Mouse (Mus musculus): ENCODE data around the gene Arl13a. TPM values are rescaled to one million over a fixed set of nuclear protein-coding genes. Genes with fewer than 3 reads are reported as not detected.

The Arl13a gene
- polyA plus RNA-seq, 1 experiment from 2014 or later: not detected

GRCm38 (mm10) chrX:134163484-134163883 lies 23.8 kb upstream of the Arl13a start:
- no peak for ATAC-seq (ENCODE audit: insufficient number of reproducible peaks, insufficient read depth, low FRiP score, low read depth)
- H3K27ac ChIP-seq (replicated peaks in 1 of 2; ENCODE audit: control insufficient read depth in 1 of 2, insufficient read depth in 1 of 2, low read depth in 2 of 2, low read length in 2 of 2): no peak overlapping the region
- no peak overlapping the region for H3K9ac ChIP-seq (ENCODE audit: low read length)
- no peaks in the 10 kb centered on the region for H3K36me3 ChIP-seq (ENCODE audit: control insufficient read depth, insufficient read depth, low read length)
- H3K4me2 ChIP-seq (ENCODE audit: low read length): no peak overlapping the region
- WGBS: 54% methylated on average over 4 of the region's 4 CpGs
- H3K9me3 ChIP-seq (ENCODE audit: control insufficient read depth, low read length): no peaks in the 10 kb centered on the region
- H3K4me1 ChIP-seq (ENCODE audit: control insufficient read depth in 2 of 2, insufficient read depth in 2 of 2, low read length in 2 of 2): no peaks in the 10 kb centered on the region
- H3K27me3 ChIP-seq (ENCODE audit: control insufficient read depth, insufficient read depth, low read length): no peaks in the 10 kb centered on the region; the same call in 1 of the 2 replicates
- no peak overlapping the region for H3K4me3 ChIP-seq (ENCODE audit: control insufficient read depth in 1 of 2, insufficient read depth in 1 of 2, low read depth in 1 of 2, low read length in 2 of 2)

GRCm38 (mm10) chrX:134170584-134170983 lies 16.7 kb upstream of the Arl13a start:
- ATAC-seq (ENCODE audit: insufficient number of reproducible peaks, insufficient read depth, low FRiP score, low read depth): no peak
- WGBS: 87% methylated on average over 1 of the region's 1 CpGs
- H3K4me2 ChIP-seq (ENCODE audit: low read length): no peak overlapping the region

GRCm38 (mm10) chrX:134174699-134175098 lies 12.6 kb upstream of the Arl13a start:
- no peak for ATAC-seq (ENCODE audit: insufficient number of reproducible peaks, insufficient read depth, low FRiP score, low read depth)
- no peak overlapping the region for H3K4me3 ChIP-seq (ENCODE audit: control insufficient read depth in 1 of 2, insufficient read depth in 1 of 2, low read depth in 1 of 2, low read length in 2 of 2)
- H3K27me3 ChIP-seq (ENCODE audit: control insufficient read depth, insufficient read depth, low read length): no peaks in the 10 kb centered on the region
- WGBS: 81% methylated on average over 1 of the region's 1 CpGs
- H3K9ac ChIP-seq (ENCODE audit: low read length): no peak overlapping the region
- no peaks in the 10 kb centered on the region for H3K9me3 ChIP-seq (ENCODE audit: control insufficient read depth, low read length)
- no peak overlapping the region for H3K4me2 ChIP-seq (ENCODE audit: low read length)
- H3K36me3 ChIP-seq (ENCODE audit: control insufficient read depth, insufficient read depth, low read length): no peaks in the 10 kb centered on the region
- H3K4me1 ChIP-seq (ENCODE audit: control insufficient read depth in 2 of 2, insufficient read depth in 2 of 2, low read length in 2 of 2): no peaks in the 10 kb centered on the region
- no peak overlapping the region for H3K27ac ChIP-seq (replicated peaks in 1 of 2; ENCODE audit: control insufficient read depth in 1 of 2, insufficient read depth in 1 of 2, low read depth in 2 of 2, low read length in 2 of 2)

More at GRCm38 (mm10) chrX:134170584-134170983, 16.7 kb upstream of the Arl13a start:
- Histone ChIP-seq H3K9me3 (ENCODE audit: control insufficient read depth, low read length) (no peaks in the 10 kb centered on the region), H3K4me3 (ENCODE audit: control insufficient read depth in 1 of 2, insufficient read depth in 1 of 2, low read depth in 1 of 2, low read length in 2 of 2) (no peak overlapping the region), H3K36me3 (ENCODE audit: control insufficient read depth, insufficient read depth, low read length) (no peaks in the 10 kb centered on the region), H3K9ac (ENCODE audit: low read length) (no peak overlapping the region), H3K4me1 (ENCODE audit: control insufficient read depth in 2 of 2, insufficient read depth in 2 of 2, low read length in 2 of 2) (no peaks in the 10 kb centered on the region), H3K27me3 (ENCODE audit: control insufficient read depth, insufficient read depth, low read length) (no peaks in the 10 kb centered on the region), H3K27ac (replicated peaks in 1 of 2; ENCODE audit: control insufficient read depth in 1 of 2, insufficient read depth in 1 of 2, low read depth in 2 of 2, low read length in 2 of 2) (no peak overlapping the region)

- H3K4me2 ChIP-seq (ENCODE audit: low read length): no peak overlapping the region
- H3K9me3 ChIP-seq (ENCODE audit: control insufficient read depth, low read length): no peaks in the 10 kb centered on the region
- ATAC-seq (ENCODE audit: insufficient number of reproducible peaks, insufficient read depth, low FRiP score, low read depth): no peak
- H3K9ac ChIP-seq (ENCODE audit: low read length): no peak overlapping the region
- 76% methylated on average over 2 of the region's 2 CpGs for WGBS
- H3K27me3 ChIP-seq (ENCODE audit: control insufficient read depth, insufficient read depth, low read length): no peaks in the 10 kb centered on the region
- H3K4me3 ChIP-seq (ENCODE audit: control insufficient read depth in 1 of 2, insufficient read depth in 1 of 2, low read depth in 1 of 2, low read length in 2 of 2): no peak overlapping the region
- H3K4me1 ChIP-seq (ENCODE audit: control insufficient read depth in 2 of 2, insufficient read depth in 2 of 2, low read length in 2 of 2): no peaks in the 10 kb centered on the region
- no peak overlapping the region for H3K27ac ChIP-seq (replicated peaks in 1 of 2; ENCODE audit: control insufficient read depth in 1 of 2, insufficient read depth in 1 of 2, low read depth in 2 of 2, low read length in 2 of 2)
- H3K36me3 ChIP-seq (ENCODE audit: control insufficient read depth, insufficient read depth, low read length): no peaks in the 10 kb centered on the region
These were observed 21.2 kb downstream of the Arl13a start for GRCm38 (mm10) chrX:134208491-134208890.

GRCm38 (mm10) chrX:134211151-134211642 lies 23.9 kb downstream of the Arl13a start:
- H3K4me2 ChIP-seq (ENCODE audit: low read length): no peak overlapping the region
- H3K4me3 ChIP-seq (ENCODE audit: control insufficient read depth in 1 of 2, insufficient read depth in 1 of 2, low read depth in 1 of 2, low read length in 2 of 2): no peak overlapping the region
- H3K4me1 ChIP-seq (ENCODE audit: control insufficient read depth in 2 of 2, insufficient read depth in 2 of 2, low read length in 2 of 2): no peaks in the 10 kb centered on the region
- H3K27me3 ChIP-seq (ENCODE audit: control insufficient read depth, insufficient read depth, low read length): no peaks in the 10 kb centered on the region
- no peaks in the 10 kb centered on the region for H3K9me3 ChIP-seq (ENCODE audit: control insufficient read depth, low read length)
- WGBS: 83% methylated on average over 7 of the region's 7 CpGs
- no peaks in the 10 kb centered on the region for H3K36me3 ChIP-seq (ENCODE audit: control insufficient read depth, insufficient read depth, low read length)
- ATAC-seq (ENCODE audit: insufficient number of reproducible peaks, insufficient read depth, low FRiP score, low read depth): no peak
- no peak overlapping the region for H3K9ac ChIP-seq (ENCODE audit: low read length)
- H3K27ac ChIP-seq (replicated peaks in 1 of 2; ENCODE audit: control insufficient read depth in 1 of 2, insufficient read depth in 1 of 2, low read depth in 2 of 2, low read length in 2 of 2): no peak overlapping the region

GRCm38 (mm10) chrX:134218161-134218560 lies 30.9 kb downstream of the Arl13a start:
- 65% methylated on average over 4 of the region's 4 CpGs for WGBS
- Histone ChIP-seq H3K9ac (ENCODE audit: low read length) (no peak overlapping the region), H3K9me3 (ENCODE audit: control insufficient read depth, low read length) (no peaks in the 10 kb centered on the region), H3K4me1 (ENCODE audit: control insufficient read depth in 2 of 2, insufficient read depth in 2 of 2, low read length in 2 of 2) (no peaks in the 10 kb centered on the region), H3K4me3 (ENCODE audit: control insufficient read depth in 1 of 2, insufficient read depth in 1 of 2, low read depth in 1 of 2, low read length in 2 of 2) (no peak overlapping the region), H3K4me2 (ENCODE audit: low read length) (no peak overlapping the region), H3K27me3 (ENCODE audit: control insufficient read depth, insufficient read depth, low read length) (no peaks in the 10 kb centered on the region), H3K27ac (replicated peaks in 1 of 2; ENCODE audit: control insufficient read depth in 1 of 2, insufficient read depth in 1 of 2, low read depth in 2 of 2, low read length in 2 of 2) (no peak overlapping the region), H3K36me3 (ENCODE audit: control insufficient read depth, insufficient read depth, low read length) (peaks cover 19% of the 10 kb centered on the region; the same call in 1 of the 2 replicates)
- ATAC-seq (ENCODE audit: insufficient number of reproducible peaks, insufficient read depth, low FRiP score, low read depth): no peak

GRCm38 (mm10) chrX:134220618-134221017 lies 33.3 kb downstream of the Arl13a start:
- no peak overlapping the region for H3K27ac ChIP-seq (replicated peaks in 1 of 2; ENCODE audit: control insufficient read depth in 1 of 2, insufficient read depth in 1 of 2, low read depth in 2 of 2, low read length in 2 of 2)
- no peaks in the 10 kb centered on the region for H3K9me3 ChIP-seq (ENCODE audit: control insufficient read depth, low read length)
- H3K36me3 ChIP-seq (ENCODE audit: control insufficient read depth, insufficient read depth, low read length): peaks cover 39% of the 10 kb centered on the region
- H3K27me3 ChIP-seq (ENCODE audit: control insufficient read depth, insufficient read depth, low read length): no peaks in the 10 kb centered on the region
- 25% methylated on average over 3 of the region's 3 CpGs for WGBS
- H3K9ac ChIP-seq (ENCODE audit: low read length): no peak overlapping the region
- no peaks in the 10 kb centered on the region for H3K4me1 ChIP-seq (ENCODE audit: control insufficient read depth in 2 of 2, insufficient read depth in 2 of 2, low read length in 2 of 2)
- no peak for ATAC-seq (ENCODE audit: insufficient number of reproducible peaks, insufficient read depth, low FRiP score, low read depth)
- no peak overlapping the region for H3K4me3 ChIP-seq (ENCODE audit: control insufficient read depth in 1 of 2, insufficient read depth in 1 of 2, low read depth in 1 of 2, low read length in 2 of 2)
- no peak overlapping the region for H3K4me2 ChIP-seq (ENCODE audit: low read length)

GRCm38 (mm10) chrX:134221856-134222255 lies 34.6 kb downstream of the Arl13a start, which contains the start of gene Nox1:
TSS of gene Nox1 (minus strand) at chrX:134221956.
- WGBS: 58% methylated on average over 4 of the region's 4 CpGs
- H3K9me3 ChIP-seq (ENCODE audit: control insufficient read depth, low read length): no peaks in the 10 kb centered on the region
- ATAC-seq (ENCODE audit: insufficient number of reproducible peaks, insufficient read depth, low FRiP score, low read depth): no peak
- H3K36me3 ChIP-seq (ENCODE audit: control insufficient read depth, insufficient read depth, low read length): peaks cover 39% of the 10 kb centered on the region
- no peak within 1 kb of the TSS for H3K4me3 ChIP-seq (ENCODE audit: control insufficient read depth in 1 of 2, insufficient read depth in 1 of 2, low read depth in 1 of 2, low read length in 2 of 2)
- no peak within 1 kb of the TSS for H3K9ac ChIP-seq (ENCODE audit: low read length)
- H3K4me1 ChIP-seq (ENCODE audit: control insufficient read depth in 2 of 2, insufficient read depth in 2 of 2, low read length in 2 of 2): no peaks in the 10 kb centered on the region
- H3K27me3 ChIP-seq (ENCODE audit: control insufficient read depth, insufficient read depth, low read length): no peaks in the 10 kb centered on the region
- no peak within 1 kb of the TSS for H3K27ac ChIP-seq (replicated peaks in 1 of 2; ENCODE audit: control insufficient read depth in 1 of 2, insufficient read depth in 1 of 2, low read depth in 2 of 2, low read length in 2 of 2)
- H3K4me2 ChIP-seq (ENCODE audit: low read length): no peak within 1 kb of the TSS
